Mouse (Mus musculus): ENCODE measurements around the gene Stard3. TPM values are rescaled to one million over a fixed set of nuclear protein-coding genes. Genes with fewer than 3 reads are reported as not detected.
"Not testable (repeated sequence)": the region's sequence is repeated elsewhere in the genome, so short reads cannot be mapped to it uniquely, and the experiment has no call there.

The Stard3 gene
- polyA plus RNA-seq, 1 experiment from 2014 or later = 45.7 TPM

DNA sequence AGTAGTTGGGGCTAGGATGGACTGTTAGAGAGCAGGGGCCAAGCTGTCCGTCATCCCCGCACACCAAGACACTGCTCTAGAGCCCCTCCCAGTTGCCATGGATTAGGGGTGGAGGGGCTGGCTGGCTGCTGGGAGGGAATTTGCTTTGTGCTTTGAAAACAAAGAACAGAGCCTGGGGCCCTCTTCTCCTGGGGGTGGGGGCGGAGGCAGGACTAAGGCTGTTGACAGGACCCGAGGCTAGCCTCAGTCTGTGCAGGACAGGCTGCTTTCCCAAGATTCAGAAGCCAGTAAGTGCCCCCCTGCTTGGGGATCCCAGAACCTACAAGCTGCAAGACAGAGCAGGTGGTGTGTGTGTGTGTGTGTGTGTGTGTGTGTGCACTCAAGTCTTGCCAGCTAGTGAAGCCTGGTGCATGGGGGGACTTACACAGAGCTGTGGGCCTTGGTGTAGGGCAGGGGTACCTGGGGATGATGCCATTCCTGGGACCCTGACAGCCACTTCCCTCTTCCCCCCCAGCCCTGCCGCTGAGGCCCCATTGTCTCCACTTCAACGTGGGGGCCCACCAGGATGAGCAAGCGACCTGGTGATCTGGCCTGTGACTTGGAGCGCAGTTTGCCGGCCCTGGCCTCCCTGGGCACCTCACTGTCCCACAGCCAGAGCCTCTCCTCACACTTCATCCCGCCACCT lies 13.5 kb downstream of the Stard3 start:
- WGBS = 26% methylated on average over 10 of the region's 10 CpGs
- Histone ChIP-seq H3K4me2 (replicated peaks) (peak overlapping the region; percentile 18; the same call in 1 of the 2 replicates), H3K27me3 (replicated peaks) (no peaks in the 10 kb centered on the region), H3K4me3 (no peak overlapping the region), H3K27ac (no peak overlapping the region), H3K36me3 (peaks cover 25% of the 10 kb centered on the region), H3K9ac (no peak overlapping the region; the same call in 1 of the 2 replicates), H3K4me1 (peaks cover 21% of the 10 kb centered on the region), H3K9me3 (no peaks in the 10 kb centered on the region)
- ATAC-seq (ENCODE audit: low FRiP score, low read depth) = peak; percentile 61; the same call in 1 of the 2 replicates

DNA sequence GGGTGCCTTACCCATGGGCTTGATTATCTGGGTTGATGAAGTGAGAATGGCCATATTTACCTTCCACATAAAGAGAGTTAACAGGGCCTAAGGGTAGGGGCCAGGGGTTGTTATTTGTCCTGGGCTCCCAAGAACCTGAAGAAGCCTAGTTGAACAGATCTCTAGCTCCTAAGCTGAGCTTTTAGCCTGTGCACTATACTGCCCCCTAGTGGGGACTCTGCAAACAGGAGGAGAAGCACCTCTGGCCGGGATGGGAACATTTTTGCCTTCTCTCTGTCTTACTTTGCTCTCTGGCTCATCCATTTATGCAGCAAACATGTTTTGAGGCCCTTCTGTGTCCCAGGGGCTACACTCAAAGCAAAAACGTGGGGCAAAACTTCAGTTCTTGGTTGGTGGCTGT lies 14.2 kb downstream of the Stard3 start:
- Histone ChIP-seq H3K9me3 (no peaks in the 10 kb centered on the region), H3K27ac (no peak overlapping the region), H3K36me3 (peaks cover 32% of the 10 kb centered on the region), H3K4me1 (peaks cover 21% of the 10 kb centered on the region), H3K4me2 (replicated peaks) (no peak overlapping the region), H3K4me3 (no peak overlapping the region), H3K27me3 (replicated peaks) (no peaks in the 10 kb centered on the region), H3K9ac (no peak overlapping the region)
- ATAC-seq (ENCODE audit: low FRiP score, low read depth) = no peak
- 10% methylated on average over 2 of the region's 2 CpGs for WGBS

DNA sequence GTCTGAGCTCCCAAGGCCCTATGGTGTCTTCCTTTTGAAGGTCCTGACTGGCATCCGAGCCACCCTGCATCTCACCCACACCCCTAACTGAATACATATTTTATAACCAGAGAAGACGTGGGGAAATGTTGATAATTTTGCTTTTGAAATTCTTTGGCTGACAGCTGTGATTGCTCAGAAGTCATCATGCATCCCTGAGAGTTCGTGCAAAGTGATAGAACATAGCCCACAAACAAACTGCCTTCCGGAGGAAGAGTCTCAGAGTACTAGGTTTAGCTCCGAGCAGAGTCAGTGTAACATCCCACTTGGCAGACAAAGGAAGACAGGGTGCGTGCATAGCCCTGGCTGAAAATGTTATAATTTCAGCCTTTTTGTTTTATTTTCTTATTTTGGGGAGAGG lies 15.1 kb downstream of the Stard3 start:
- WGBS = 90% methylated on average over 6 of the region's 6 CpGs
- no peak for ATAC-seq (ENCODE audit: low FRiP score, low read depth)
- H3K36me3 ChIP-seq = peaks cover 41% of the 10 kb centered on the region

DNA sequence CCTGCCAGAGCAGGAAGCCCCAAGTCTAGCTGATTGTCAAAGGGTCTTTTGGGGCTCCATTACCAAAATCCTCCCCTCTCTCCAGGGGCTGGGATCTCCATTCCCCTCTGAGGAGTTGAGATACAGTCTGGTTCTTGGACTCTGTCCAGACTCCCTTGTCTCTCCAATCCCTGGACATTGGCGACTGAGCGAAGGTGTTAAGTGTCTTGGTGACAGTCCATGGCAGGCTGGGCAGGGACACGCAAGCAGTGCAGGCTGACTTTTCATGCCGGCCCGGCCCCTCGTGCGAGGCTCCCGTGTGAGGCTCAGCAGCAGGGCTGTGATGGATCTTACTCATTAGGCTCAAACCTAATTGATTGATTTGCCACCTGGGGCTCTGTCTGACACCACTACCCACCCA lies 16.1 kb downstream of the Stard3 start:
- H3K4me2 ChIP-seq (replicated peaks) = no peak overlapping the region
- H3K4me3 ChIP-seq = no peak overlapping the region
- H3K9me3 ChIP-seq = no peaks in the 10 kb centered on the region
- no peak overlapping the region for H3K9ac ChIP-seq
- H3K27ac ChIP-seq = no peak overlapping the region
- ATAC-seq (ENCODE audit: low FRiP score, low read depth) = no peak
- peaks cover 51% of the 10 kb centered on the region for H3K36me3 ChIP-seq
- WGBS = 87% methylated on average over 8 of the region's 8 CpGs
- no peaks in the 10 kb centered on the region for H3K27me3 ChIP-seq (replicated peaks)
- H3K4me1 ChIP-seq = peaks cover 21% of the 10 kb centered on the region

More for the DNA sequence above, 15.1 kb downstream of the Stard3 start:
- Histone ChIP-seq H3K4me3 (no peak overlapping the region), H3K4me2 (replicated peaks) (no peak overlapping the region), H3K9ac (no peak overlapping the region), H3K9me3 (no peaks in the 10 kb centered on the region), H3K4me1 (peaks cover 21% of the 10 kb centered on the region), H3K27ac (no peak overlapping the region), H3K27me3 (replicated peaks) (no peaks in the 10 kb centered on the region)

DNA sequence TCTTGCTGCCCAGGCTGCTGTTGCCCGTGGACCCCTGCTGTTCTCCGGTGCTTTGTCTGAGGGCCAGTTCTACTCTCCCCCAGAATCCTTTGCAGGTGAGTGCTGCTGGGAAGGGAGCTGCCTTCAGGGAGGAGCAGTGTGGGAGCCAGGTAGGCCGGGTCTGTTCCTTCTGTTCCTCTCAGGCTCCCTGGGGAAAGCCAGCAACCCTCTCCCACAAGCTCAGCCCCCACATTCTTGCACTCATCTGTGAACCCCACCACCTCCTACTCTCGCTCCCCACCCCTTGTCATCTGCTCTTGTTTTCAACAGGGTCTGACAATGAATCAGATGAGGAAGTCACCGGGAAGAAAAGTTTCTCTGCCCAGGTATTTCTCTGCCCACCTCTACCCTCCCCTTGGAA lies 18.6 kb downstream of the Stard3 start:
- Histone ChIP-seq H3K9ac (no peak overlapping the region), H3K27me3 (replicated peaks) (no peaks in the 10 kb centered on the region), H3K4me1 (peaks cover 5% of the 10 kb centered on the region), H3K9me3 (no peaks in the 10 kb centered on the region), H3K4me2 (replicated peaks) (no peak overlapping the region), H3K4me3 (no peak overlapping the region), H3K36me3 (peaks cover 70% of the 10 kb centered on the region), H3K27ac (no peak overlapping the region)
- ATAC-seq (ENCODE audit: low FRiP score, low read depth) = no peak
- WGBS = 64% methylated on average over 5 of the region's 5 CpGs

DNA sequence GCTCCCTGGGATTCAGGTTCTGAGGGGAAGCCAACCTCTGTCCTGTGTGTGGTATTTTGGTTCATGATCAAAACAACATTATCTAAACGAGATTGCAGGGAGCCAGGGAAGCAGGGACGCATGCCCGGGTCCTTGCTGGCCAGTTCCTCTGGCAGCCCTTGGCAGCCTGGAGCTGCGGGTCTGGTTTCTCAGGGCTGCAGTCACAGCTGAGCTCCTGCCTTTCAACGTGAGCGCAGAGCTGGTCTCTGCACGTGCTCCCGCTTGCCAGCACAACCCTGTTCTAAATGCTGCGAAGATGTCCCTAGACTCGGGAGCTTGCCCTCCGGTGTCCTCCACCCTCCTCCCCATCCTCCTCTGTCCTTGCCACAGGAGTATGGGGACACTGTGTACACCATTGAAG lies 19.6 kb downstream of the Stard3 start:
- ATAC-seq (ENCODE audit: low FRiP score, low read depth) = no peak
- Histone ChIP-seq H3K36me3 (peaks cover 70% of the 10 kb centered on the region), H3K27ac (no peak overlapping the region), H3K4me2 (replicated peaks) (no peak overlapping the region), H3K9me3 (no peaks in the 10 kb centered on the region), H3K27me3 (replicated peaks) (no peaks in the 10 kb centered on the region), H3K4me3 (no peak overlapping the region), H3K9ac (no peak overlapping the region), H3K4me1 (no peaks in the 10 kb centered on the region)
- 90% methylated on average over 11 of the region's 11 CpGs for WGBS

DNA sequence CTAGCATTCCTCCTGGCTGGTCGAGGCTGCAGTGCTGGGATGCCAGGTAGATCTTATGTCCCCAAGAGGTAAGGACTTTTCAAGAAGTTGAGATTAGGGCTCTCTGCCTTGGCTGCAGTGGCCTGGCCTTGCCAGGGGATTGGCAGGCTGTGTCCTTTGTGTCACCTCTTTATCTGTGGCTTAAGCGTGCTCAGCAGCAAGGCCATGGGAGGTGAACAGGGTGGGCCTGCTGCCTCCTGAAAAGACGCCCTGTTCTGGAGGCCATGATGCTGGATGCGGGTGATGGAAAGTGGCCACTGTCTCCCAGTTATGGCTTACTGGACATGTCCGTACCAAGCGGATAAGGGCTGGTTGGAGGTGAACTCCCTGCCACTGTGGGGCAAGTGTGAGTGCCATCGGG lies 21.2 kb downstream of the Stard3 start:
- H3K27ac ChIP-seq = no peak overlapping the region
- 94% methylated on average over 7 of the region's 7 CpGs for WGBS
- no peak overlapping the region for H3K4me2 ChIP-seq (replicated peaks)
- H3K9me3 ChIP-seq = no peaks in the 10 kb centered on the region
- no peaks in the 10 kb centered on the region for H3K4me1 ChIP-seq
- peaks cover 11% of the 10 kb centered on the region; the same call in 1 of the 2 replicates for H3K27me3 ChIP-seq (replicated peaks)
- peaks cover 68% of the 10 kb centered on the region for H3K36me3 ChIP-seq
- no peak overlapping the region for H3K9ac ChIP-seq
- ATAC-seq (ENCODE audit: low FRiP score, low read depth) = no peak
- no peak overlapping the region for H3K4me3 ChIP-seq

DNA sequence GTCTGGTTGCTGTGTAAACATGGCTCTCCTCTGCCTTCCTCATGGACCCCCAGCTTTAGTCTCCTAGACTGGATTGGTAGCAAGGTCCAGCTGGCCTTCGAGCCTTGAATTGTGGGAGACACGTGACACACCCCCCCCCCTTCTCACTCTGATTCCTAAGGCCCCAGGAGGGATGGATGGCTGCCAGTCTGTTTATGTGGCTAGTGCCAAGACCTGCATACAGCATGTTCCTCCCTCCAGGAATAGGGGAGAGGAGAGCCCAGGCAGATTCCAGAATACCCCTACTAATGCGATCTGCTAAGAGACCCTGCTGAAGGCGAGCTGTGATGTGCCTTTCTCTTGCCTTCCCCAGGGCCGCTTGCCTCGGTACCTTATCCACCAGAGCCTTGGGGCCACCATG lies 21.9 kb downstream of the Stard3 start:
- no peak for ATAC-seq (ENCODE audit: low FRiP score, low read depth)
- peaks cover 61% of the 10 kb centered on the region for H3K36me3 ChIP-seq
- 89% methylated on average over 6 of the region's 6 CpGs for WGBS

DNA sequence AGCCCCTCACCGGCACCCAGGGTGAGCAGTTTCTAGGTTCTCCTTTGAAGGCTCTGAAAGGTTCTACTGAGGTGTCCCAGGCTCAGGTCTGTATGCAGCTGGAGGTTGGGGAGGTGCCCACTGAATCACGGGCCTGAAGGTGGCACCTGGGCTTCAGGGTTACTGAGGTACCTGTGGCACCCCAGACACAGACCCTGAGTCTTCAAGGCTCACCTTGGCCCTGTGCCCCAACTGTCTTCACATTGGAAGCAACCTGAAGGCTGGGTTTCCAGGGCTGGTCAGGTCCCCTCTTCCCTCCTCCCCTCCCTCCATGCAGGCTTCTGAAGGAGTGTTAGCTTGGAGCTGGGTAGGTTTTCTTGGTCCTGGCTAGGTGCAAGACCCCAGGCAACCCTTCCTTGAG lies 23.5 kb downstream of the Stard3 start:
- H3K27ac ChIP-seq = no peak overlapping the region
- H3K4me1 ChIP-seq = no peaks in the 10 kb centered on the region
- peaks cover 34% of the 10 kb centered on the region for H3K27me3 ChIP-seq (replicated peaks)
- WGBS = 87% methylated on average over 2 of the region's 2 CpGs
- H3K4me2 ChIP-seq (replicated peaks) = no peak overlapping the region
- no peak overlapping the region for H3K4me3 ChIP-seq
- no peaks in the 10 kb centered on the region for H3K9me3 ChIP-seq
- H3K36me3 ChIP-seq = peaks cover 45% of the 10 kb centered on the region
- no peak overlapping the region for H3K9ac ChIP-seq
- no peak for ATAC-seq (ENCODE audit: low FRiP score, low read depth)

More for the DNA sequence above, 21.9 kb downstream of the Stard3 start:
- Histone ChIP-seq H3K9ac (no peak overlapping the region), H3K4me1 (no peaks in the 10 kb centered on the region), H3K9me3 (no peaks in the 10 kb centered on the region), H3K27me3 (replicated peaks) (peaks cover 18% of the 10 kb centered on the region), H3K4me2 (replicated peaks) (no peak overlapping the region), H3K27ac (no peak overlapping the region), H3K4me3 (no peak overlapping the region)

DNA sequence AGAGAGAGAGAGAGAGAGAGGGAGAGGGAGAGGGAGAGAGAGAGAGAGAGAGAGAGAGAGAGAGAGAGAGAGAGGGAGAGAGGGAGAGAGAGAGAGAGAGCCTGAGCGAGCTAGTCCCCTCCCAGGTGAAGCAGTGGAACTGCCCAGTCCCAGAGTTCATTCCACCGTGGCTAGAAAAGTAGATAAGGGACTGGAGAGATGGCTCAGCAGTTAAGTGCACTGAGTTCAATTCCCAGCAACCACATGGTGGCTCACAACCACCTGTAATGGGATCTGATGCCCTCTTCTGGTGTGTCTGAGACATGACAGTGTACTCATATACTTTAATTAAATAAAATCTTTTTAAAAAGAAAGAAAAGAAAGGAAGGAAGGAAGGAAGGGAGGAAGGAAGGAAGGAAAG lies 24.2 kb downstream of the Stard3 start:
- not testable (repeated sequence) for H3K4me1 ChIP-seq; H3K9ac ChIP-seq; H3K4me3 ChIP-seq; H3K9me3 ChIP-seq; H3K27ac ChIP-seq; ATAC-seq (ENCODE audit: low FRiP score, low read depth); H3K4me2 ChIP-seq (replicated peaks)
- WGBS = 56% methylated on average over 2 of the region's 2 CpGs
- peaks cover 41% of the 10 kb centered on the region for H3K27me3 ChIP-seq (replicated peaks)
- H3K36me3 ChIP-seq = peaks cover 38% of the 10 kb centered on the region

DNA sequence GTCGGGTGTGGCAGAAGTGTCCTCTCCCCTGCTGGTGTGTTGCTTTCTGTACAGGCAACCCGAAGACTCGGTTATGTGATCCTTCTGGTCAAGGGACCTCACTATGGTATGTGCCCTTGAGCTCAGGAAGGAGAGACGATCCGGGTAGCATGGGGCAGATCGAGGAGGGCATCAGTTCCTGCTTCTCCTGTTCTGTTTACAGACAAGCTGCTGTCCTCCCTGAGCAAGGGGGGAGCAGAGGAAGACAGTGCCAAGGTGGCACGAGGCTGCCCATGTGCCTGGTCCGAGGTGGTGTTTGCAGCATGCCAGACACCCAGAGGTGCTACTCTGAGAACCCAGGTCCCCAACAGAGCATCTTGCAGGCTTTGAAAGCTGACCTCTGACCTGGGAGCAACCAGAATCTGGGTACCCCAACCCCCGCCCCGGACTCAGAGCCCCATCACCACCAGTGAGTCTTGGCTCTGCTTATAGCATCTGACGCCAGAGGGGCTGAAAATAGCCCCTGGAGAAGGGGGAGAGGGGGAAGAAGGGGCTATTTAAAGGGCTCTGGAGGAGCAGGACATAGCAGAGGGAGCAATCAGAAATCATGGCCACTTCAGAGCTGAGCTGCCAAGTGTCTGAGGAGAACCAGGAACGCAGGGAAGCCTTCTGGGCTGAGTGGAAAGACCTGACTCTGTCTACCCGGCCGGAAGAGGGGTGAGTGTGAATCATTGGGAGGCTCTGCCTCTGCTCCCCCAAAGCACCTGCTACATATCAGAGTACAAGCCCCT lies 25.3 kb downstream of the Stard3 start, which contains the start of gene Tcap:
Gene Tcap (plus strand): TSS at position 551 of the 770 bp plus-strand sequence.
- no peaks in the 10 kb centered on the region for H3K9me3 ChIP-seq
- H3K4me1 ChIP-seq = no peaks in the 10 kb centered on the region
- no peak for ATAC-seq (ENCODE audit: low FRiP score, low read depth)
- H3K27ac ChIP-seq = no peak within 1 kb of the TSS
- no peak within 1 kb of the TSS for H3K9ac ChIP-seq
- peaks cover 52% of the 10 kb centered on the region for H3K27me3 ChIP-seq (replicated peaks)
- peaks cover 27% of the 10 kb centered on the region for H3K36me3 ChIP-seq
- WGBS = 66% methylated on average over 14 of the region's 14 CpGs
- H3K4me2 ChIP-seq (replicated peaks) = no peak within 1 kb of the TSS
- H3K4me3 ChIP-seq = no peak within 1 kb of the TSS

DNA sequence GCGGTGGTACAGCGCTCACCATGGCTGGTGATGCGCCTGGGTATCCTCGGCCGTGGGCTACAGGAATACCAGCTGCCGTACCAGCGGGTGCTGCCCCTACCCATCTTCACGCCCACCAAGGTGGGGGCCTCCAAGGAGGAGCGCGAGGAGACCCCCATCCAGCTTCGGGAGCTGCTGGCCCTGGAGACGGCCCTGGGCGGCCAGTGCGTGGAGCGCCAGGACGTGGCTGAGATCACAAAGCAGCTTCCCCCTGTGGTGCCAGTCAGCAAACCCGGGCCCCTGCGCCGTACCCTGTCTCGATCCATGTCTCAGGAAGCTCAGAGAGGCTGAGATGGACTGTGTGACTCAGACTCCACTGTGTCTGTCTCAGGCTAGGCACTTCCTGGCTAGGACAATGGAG lies 26.0 kb downstream of the Stard3 start:
- no peak for ATAC-seq (ENCODE audit: low FRiP score, low read depth)
- 75% methylated on average over 20 of the region's 20 CpGs for WGBS
- Histone ChIP-seq H3K36me3 (peaks cover 20% of the 10 kb centered on the region), H3K9me3 (no peaks in the 10 kb centered on the region), H3K4me2 (replicated peaks) (no peak overlapping the region), H3K4me3 (no peak overlapping the region), H3K9ac (no peak overlapping the region), H3K27ac (no peak overlapping the region), H3K4me1 (0 out of 2 replicates have a peak, but pooled peaks cover 4% of the 10 kb centered on the region), H3K27me3 (replicated peaks) (peaks cover 59% of the 10 kb centered on the region)

All from neural tube, embryonic 12.5 days (tissue).